Mouse (Mus musculus) heart, postnatal 0 days (tissue): ENCODE measurements around the gene Cnr2.

Experiments used
- CTCF ChIP-seq: IDR thresholded peaks from 2 replicates; pipeline ENCODE4 v1.5.1; 2016; ENCODE audit warnings: antibody characterized with exemption, control low read depth, low read depth
- EP300 ChIP-seq: IDR thresholded peaks from 2 replicates; pipeline ENCODE4 v1.6.1; 2016; ENCODE audit warnings: antibody characterized with exemption, low read depth

DNA sequence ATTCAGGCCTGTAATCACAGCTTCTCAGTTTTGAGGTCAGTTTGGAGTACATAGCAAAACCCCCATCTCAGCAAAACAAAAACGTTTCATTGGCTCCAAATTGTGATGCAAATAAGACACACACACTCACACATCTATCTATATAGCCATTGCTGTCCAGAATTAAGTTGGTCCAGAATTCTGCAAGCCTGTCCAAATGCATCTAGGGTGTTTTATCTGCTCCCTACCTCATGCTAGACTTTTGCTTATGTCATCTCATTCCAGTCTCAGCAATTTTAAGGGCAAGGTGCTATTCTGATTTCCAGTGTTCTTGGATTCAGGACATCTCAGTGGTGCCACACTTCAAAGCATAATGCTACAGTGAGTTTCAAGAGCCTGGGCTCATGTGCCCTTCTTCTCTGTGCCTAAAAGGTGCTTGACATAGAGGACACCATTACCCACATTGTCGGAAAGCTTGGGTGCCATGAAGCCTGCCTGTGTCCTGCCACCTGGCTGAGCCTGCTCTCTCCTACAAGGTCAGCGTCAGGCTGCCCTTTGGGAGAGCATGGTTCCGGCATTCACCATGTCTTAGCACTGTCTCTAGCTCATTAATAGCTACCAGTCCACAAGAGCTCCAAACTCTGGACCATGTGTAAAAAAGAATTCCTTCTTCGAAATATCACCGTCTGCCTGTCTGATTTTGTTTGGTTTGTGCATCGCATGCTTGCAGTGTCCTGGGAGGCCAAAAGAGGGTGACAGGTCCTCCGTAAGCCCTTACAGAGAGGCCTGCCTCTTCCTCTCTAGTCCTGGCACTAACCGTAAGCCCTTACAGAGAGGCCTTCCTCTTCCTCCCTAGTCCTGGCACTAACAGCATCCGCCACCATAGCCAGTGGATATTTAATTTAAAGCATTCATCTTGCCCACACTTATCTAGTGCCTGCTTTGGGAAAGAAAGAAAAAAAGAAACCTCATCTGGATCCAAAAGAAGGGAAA is 20.3 kb upstream of the Cnr2 start:
- TF ChIP-seq EP300: no peak
- TF ChIP-seq CTCF: no peak
